Mouse (Mus musculus) inflammation-experienced regulatory T-cells, adult 6 months (primary cell): ENCODE data around the gene Pcna. TPM values are rescaled to one million over a fixed set of nuclear protein-coding genes. Genes with fewer than 3 reads are reported as not detected.
"Not testable (repeated sequence)": the region's sequence is repeated elsewhere in the genome, so short reads cannot be mapped to it uniquely, and the experiment has no call there.

Experiments used
- ATAC-seq: one replicate; pipeline ENCODE4 v1.8.0; 2017
- polyA plus RNA-seq, 3 experiments: library from polyadenylated mRNA; unstranded; fragments of 100-300 nt; shearing (Covaris generic); gene quantifications; one replicate each; pipeline ENCODE4 v1.2.1; 2017

Gene Pcna
- polyA plus RNA-seq, 3 experiments from 2014 or later, result 149 to 308 (median 151) TPM

DNA sequence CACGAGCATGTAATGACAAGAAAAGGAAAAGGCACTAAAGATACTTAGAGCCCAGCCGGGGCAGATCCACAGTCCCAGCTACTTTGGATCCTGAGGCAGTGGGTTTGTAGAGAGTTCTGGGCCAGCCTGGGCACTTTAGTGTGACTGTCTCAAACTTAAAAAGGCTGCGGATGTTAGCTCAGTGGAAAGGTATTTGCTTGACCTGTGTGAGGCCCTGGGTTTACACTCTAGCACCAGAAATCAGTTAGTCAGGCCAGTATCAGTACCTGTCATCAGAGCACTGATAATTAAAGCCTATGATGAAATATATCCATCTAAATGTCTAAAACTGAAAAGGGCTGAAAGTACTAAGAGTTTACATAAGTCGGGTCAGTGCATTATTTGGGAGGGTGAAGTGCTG is 23.1 kb upstream of the Pcna start:
- no peak for ATAC-seq

DNA sequence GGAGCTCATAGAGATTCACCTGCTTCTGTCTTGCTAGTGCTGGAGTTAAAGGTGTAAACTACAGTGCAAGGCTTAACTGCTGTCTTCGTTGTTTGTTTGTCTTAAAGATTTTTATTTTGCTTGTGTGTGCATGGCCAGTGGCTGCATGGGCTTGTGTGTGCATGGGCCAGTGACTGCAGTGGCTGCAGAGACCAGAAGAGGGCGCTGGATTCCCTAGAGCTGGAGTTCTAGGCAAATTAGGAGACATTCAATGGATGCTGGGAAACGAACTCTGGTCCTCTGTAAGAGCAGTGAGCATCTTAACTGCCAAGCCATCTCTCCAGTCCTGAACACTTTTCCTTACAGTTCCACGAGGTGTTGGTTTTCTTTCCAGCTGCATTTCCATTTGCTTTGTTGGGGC is 22.4 kb upstream of the Pcna start:
- no peak for ATAC-seq

DNA sequence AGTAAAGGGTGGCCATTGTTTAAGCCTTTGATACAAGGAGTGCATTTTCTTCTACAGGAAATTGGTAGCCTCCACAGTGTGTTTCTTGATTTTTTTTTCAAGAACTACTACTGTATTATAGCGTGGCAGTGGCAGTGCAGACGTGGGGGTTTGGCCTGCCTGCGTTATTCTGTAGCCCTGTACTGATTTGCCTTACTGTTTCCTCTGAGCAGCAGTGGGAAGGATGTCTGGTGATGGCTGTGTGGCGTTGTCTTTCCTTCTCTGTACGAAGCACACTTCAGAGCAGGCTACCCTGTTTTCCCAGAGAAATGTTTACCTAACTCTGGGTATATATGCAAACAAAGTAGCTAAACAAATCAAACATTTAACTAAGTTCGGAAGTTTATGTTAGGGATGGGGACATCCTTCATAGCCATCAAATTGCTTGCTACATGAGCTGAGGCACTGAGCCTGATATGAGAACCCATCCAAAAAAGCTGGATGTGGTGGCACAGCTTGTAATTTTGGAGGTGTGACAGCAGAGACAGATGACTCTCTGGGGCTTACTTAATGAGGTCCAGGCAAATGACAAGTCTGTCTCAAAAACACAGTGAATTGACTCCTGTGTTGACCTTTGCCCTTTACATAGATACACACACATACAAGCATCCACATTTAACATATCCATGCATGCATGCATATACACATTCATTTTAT is 19.7 kb upstream of the Pcna start:
- no peak for ATAC-seq

DNA sequence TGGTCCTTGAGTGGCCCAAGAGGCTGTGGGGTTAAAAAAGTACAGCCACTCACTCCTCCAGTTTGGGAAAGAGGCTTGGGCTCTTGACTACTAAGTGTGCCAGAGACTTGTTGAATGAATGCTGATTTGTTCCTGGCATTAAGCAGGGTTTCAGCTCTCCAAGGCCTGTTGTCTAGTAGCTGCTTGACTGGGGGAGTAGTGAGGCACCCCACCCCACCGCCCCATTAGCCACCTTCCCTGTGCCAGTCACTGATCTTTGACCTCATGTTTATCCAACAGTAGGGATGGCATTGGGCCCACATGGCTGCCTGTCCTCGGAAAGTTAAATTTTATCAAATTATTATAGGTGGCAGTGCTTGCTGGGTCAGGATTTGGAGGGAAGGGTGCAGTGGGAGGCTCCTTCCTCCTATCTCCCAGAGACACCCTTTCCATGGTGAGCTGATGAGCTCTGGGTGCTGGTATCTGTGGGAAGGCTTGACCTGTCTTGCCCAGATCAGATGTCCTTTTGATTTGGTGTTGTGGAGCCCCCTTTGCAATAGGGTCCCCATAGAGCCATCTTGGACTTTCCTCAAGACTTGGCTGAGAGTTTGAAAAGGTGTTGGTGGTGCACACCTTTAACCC is 17.3 kb upstream of the Pcna start:
- ATAC-seq, result no peak

DNA sequence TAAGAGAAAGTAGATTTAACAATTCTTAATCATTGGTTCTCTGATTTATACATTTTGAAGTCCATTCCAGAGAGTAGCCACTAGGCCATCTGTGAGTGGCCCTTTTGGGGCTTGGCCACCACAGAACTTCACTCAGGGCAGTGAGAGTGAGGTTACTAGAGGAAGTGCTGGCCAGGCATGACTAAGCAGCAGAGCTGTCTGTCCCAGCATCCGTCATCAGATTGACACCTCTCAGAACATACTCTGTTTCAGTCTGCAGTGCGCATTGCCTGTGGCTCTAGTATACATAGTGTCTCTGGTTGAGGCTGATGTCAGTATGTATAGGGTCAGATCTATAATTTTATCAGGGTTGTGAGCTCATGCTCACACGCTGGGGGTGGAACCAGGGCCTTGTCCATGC is 16.1 kb upstream of the Pcna start:
- peak; percentile 64 for ATAC-seq

DNA sequence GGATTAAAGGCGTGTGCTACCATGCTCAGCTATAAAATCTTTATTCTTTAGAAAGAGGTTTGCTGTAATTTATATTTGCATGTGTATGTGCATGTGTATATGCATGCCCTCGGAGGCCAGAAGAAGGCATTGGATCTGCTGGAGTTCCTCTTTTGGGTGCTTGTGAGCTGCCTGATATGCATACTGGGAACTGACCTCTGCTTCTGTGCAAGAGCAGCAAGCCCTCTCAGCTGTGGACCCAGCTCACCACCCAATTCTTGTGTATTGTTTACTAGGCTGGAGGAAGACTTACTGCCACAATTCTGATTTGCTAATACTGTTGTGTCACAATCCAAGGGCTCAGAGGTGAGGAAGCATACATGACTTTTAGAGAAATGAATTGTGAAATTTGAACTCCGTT is 13.0 kb upstream of the Pcna start:
- ATAC-seq, result no peak

DNA sequence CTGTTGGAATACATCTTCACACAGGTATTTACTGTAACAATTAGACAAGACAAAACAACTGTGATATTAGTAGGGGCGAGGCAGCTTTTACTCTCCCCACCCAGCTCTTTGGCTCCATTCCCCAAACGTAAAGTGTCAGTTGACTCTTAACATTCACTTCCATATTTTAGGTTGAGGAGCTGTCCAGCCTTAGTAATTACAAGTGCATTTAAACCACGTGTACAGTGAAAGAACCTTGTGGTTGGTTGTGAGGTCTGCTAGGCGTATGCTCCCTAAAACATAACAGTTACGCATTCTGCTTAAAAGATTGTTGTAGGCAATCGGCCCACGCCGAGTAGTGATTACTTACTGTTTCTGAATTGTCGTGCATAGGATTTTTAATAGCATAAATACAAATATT is 12.1 kb upstream of the Pcna start:
- no peak for ATAC-seq

DNA sequence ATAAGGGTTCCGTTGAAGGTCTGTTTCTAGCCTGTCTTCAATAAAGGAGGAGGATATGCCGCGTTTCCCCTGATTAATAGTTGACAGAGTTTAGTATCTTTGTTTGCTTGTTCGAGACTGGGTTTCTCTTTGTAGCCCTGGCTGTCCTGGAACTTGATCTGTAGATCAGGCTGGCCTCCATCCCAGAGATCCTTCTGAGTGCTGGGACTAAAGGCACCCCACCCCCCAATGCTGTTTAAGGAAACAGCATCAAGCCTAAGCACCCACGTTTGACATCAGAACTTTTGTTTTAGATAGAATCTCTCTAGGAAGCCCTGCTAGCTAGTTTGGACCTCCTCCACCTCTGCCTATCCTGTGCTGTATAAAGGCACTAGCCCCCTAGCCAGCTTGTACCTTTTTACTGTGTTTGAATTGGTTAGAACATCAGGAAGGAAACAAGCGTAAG is 11.2 kb upstream of the Pcna start:
- ATAC-seq, result no peak

DNA sequence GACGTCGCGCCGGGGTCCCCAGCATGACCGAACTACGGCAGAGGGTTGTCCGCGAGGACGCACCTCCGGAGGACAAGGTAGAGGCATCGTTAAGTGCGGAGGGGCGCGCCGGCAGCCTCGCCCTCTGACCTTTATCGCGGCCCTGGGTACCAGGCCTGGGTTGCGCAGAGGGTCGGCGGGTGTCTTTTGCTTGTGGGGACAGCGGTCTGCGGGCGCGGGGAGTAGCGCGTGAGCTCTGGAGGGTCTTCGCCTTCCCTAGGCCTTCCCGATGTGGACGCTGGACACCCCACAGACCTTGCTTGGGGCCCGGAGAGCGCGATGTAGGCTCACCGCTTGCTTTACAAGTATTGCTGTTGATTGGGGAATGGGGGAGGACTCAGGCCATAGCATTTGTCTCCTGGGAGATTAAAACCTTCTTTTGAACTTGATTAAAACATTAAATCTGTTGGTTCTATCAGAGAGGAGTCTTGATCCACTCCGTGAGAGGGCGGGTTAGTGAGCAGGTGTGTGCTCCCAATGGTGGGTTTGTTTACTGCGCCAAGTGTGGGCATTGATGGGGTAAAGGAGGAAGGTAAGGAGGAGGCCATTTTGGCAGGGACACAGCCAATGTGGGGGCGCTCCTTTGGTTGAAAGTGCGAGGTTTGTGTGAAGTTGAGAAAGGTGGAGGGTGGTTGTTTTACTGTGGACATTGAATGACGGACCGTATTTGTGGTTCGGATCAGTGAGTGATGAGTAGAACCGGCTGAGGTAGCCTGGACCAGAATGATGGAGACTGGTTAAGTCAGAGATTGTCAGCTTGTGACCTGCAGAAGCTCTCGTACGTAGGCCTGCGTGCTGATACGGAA is 10.5 kb upstream of the Pcna start:
- peak; percentile 47 for ATAC-seq

DNA sequence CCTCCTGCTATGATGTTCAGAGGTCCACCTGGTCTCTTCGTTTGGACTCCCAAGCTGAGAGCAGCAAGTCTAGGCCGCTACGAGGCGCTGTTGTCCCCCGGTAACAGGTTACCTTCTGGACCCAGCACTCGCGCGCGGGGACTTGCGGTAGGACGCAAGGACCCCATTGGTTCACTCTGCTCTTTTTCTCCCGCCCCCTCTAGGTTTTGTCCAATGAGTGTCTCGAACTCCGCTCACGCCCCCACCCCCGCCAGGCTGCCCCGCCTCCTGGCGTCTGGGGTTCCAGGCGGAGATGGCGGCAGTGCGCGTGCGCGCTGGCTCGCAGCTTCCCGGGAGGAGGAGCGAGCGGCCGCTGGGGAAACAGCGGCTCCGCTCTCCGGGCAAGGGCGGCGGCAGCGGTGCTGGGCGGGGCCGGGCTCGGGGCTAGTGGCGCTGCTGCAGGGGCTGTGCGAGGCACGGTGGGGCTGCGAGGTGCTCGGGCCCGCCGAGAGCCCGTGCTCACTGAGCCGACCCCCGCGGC is 9.8 kb upstream of the Pcna start, which contains the start of gene Cds2:
Cds2 (plus strand) TSS at position 270 of the 520 bp plus-strand sequence.
- peak; percentile 90 for ATAC-seq

DNA sequence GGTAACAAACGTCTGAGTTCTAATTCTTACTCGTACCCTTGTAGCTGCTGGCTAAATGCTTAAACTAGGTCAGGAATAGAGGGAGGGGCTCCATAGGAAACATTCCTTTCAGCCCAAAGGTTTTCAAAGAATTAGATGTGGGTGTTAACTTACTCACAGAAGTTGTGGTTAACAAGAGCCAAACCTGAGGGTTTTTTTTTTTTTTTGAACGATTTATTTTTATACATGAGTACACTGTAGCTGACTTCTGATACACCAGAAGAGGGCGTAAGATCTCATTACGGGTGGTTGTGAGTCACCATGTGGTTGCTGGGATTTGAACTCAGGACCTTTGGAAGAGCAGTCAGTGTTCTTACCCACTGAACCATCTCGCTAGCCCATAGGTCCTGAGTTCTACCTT is 9.1 kb upstream of the Pcna start:
- no peak for ATAC-seq

DNA sequence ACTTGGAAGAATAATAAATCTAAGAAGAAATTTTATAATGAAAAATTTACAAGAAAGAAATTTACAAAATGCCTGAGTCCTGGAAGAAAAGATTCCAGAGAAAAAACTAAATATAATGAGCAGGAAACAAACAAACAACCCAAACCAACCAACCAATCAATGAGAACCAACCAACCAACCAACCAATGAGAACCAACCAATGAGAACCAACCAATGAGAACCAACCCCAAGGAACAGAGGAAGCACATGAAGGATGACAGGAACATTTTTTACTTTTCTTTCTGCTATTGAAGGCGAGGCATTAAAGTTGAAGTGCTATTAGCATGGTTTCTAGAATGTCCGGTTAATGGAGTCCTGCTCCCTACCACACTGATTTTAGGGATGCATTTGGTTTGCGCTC is 7.5 kb upstream of the Pcna start:
- ATAC-seq, result no peak

DNA sequence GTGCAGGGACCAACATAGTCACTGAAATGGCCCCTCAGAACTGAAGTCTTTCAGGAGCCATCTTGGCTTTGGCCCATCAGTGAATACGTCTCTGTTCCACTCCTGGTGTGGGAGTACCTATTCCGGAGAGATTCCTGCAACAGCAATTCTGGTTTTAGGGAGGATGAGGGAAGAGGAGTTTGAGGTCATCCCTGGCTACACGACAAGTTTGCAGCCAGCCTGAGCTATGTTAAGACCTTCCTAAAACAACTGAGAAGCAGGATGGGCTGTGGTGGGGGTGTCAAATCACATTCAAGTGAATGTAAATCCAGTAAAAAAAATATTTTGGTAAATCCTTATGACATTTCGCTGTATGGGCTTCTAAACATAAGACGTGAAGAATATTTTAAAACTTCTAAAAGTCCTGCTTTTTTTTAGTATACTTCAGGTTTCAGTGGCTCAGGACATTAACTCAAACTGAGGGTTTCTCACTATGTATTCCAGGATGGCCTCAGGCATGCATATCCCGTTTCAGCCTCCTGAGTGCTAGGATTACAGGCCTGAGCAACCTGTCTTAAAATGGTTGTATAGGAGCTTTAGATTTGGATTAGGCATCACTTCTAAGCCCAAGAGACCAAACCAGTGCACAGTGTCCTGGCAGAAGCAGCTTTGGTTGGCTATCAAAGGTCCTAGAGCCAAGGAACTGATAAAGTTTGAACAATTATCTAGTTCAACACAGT is 4.4 kb upstream of the Pcna start:
- ATAC-seq, result no peak

DNA sequence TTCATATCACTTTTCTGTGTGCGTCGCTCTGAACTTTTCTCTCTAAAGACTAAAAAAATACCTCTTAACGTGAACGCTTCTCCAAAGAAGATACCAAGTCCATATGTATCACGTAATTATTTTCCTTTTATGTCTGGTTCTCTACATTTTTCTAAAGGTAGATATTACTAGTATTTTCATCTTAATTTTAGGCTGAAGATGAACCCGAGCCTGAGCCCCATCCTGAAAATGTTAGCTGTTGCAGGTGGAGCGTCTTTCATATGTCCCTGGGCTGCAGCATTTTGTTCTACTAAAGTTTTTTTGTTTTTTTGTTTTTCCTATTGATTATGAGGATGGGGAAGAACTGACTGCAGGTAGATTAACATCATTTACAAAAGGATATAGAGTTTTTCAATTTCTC is 489 bp upstream of the Pcna start:
- no peak for ATAC-seq

DNA sequence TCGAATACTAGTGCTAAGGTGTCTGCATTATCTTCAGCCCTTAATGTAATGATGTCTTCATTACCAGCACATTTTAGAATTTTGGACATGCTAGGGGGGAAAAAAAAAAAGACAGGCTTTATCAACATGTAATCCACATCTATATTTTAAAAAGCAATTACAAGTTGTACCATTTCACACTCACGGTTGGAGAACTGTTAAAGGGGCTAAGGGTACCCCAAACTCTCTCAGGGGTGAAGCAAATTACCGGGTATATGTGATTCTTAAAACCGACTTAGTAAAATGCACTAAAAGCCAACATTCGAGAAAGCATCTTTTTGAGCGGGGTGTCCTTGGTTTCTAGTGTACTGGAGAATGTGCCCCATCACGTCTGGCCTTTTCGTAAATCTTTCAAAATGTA is 1.2 kb downstream of the Pcna start:
- no peak for ATAC-seq

DNA sequence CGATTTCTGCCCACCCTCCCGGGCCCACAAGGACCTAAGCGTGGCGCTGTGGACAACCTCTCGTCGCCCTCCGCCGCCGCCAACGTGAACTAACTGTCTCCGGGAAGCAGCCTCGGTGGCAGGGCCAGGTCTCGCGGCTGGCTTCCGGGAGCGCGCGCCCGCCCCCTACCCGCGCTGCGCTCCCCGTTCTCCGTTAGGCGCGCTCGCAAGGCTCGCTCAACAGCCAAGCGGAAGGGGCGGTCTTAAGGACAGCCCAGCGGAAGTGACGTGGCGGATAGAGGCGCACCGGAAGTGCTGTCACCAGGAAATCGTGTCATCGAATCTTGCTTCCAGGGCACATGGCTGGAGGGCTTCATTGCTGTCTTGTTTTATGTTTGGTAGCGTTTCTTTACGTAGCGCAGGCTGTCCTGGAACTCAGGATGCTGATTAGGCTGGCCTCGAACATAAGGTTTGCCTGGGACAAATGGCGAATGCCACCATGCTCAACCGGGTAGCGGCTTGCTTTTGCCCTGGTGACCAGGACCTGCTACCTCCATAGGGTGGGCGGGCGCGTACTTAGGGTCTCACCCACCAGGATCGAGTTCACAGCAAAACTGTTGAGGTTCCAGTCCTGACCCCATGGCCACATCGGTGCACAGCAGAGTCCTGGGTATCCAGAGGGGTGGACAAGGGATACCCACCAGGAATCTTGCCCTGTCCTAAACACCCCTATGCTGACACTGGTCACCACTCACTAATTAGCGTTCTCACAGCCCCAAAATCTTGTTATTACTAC is 5.4 kb downstream of the Pcna start, which contains the start of gene Tmem230:
Tmem230 (minus strand) TSS at position 269 of the 775 bp plus-strand sequence.
- ATAC-seq, result peak; percentile 84

DNA sequence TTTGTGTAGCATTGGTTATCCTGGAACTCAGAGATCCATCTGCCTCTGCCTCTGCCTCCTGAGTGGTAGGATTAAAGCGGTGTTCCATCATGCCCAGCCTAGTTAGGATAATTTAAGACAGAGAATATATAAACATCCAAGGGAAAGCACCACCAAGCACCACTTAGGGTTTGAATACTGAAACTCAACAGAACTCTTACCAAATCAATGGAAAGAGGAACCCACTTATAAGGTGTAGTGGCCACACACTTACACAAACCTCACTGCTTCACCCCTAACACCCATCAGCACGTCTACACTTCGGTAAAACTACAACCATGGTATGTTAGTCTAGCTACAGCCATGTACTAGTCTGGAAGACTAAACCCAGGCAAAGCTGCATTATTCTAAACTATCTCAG is 9.7 kb downstream of the Pcna start:
- no peak for ATAC-seq

DNA sequence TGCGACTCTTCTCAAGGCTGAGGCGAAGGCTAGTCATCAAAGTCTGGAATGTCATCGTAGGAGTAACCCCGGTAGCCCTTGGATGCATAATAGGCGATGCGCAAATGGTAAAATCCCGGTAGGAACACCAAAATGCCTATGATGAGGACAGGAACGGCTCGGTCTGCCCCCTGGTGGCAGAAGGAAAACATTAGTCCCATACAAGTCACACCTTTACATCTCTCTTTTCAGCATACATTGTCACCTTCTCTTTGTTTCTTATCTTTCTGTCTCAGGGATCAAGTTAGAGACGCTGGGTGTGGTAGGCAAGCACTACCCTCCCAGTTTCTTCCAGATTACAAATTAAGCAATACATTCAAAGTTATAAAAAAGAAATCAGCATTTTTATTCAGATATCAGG is 12.7 kb downstream of the Pcna start:
- ATAC-seq, result not testable (repeated sequence)

DNA sequence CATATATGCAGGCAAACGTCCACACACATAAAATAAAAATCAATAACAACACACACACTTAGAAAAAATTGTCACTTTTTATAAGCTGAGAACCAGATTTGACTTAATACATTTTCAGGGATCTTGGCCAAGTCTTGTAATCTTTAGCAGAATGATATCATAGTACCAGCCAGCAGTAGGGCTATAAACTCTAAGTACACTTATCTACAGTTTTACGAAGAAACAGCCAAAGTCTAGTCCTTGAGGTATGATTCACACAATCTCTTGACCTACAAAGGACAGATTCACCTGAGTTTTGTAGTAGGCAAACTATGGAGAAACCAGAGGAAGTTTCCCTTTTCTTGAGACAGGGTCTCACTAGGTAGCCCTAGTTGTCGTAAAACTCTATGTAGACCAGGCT is 13.7 kb downstream of the Pcna start:
- ATAC-seq, result not testable (repeated sequence)

DNA sequence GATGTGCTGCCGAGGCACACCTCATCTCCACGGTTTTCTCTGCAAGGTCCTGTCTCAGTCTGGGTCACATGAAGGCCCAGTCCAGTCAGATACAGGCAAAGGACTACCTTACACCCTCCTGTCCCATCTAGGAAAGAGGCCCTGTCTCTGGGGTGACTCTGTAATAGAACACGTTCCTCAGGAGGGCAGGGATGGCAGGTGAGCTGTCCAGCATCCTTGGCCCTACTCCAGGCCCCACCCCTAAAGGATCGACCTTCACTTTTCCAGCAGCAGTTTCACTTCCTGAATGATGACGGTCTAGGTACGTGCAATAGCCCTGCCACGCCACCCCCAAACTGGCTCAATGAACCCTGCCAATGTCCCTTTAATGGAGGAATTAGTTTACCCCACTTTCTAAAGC is 17.1 kb downstream of the Pcna start:
- no peak for ATAC-seq

DNA sequence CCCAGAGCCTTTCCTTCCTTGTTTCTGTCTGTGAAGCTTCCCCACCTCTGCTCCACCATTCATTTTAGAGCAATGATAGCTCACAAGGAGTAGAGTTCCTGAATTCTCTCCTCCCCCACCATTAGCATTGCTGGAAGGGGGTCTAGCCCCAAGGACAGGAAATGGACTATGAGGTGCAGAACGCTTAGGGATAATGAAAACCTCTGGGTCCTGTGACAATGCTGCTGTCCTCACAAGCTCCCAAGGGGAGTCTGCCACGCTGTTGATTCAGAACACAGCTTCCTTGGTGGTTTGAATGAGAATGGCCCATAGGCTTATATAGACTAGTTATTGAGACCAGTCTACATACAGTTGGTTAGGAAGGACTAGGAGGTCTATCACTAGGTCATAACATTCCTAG is 17.8 kb downstream of the Pcna start:
- ATAC-seq, result no peak
